Mouse (Mus musculus) thymus, postnatal 10 days (tissue): ENCODE data around the gene Gm266.
"Not testable (repeated sequence)": the region's sequence is repeated elsewhere in the genome, so short reads cannot be mapped to it uniquely, and the experiment has no call there.

Experiments used
- DNase-seq, 2 experiments: peaks; one replicate each; pipeline ENCODE4 v3.0.0; 2021; ENCODE audit warnings: low spot score in 2 of 2

The Gm266 gene

GRCm38 (mm10) chr12:111485652-111486306, at the start of gene Gm266:
Gene Gm266, minus strand, starts transcription at chr12:111485823.
- DNase-seq, result no peak

- no peak for DNase-seq
These were observed 49.7 kb upstream of the Gm266 start for GRCm38 (mm10) chr12:111535281-111535680.

GRCm38 (mm10) chr12:111533096-111533794, 47.6 kb upstream of the Gm266 start:
- DNase-seq, result no peak

- DNase-seq, result no peak
These were observed 43.6 kb upstream of the Gm266 start for GRCm38 (mm10) chr12:111529192-111529591.

- no peak for DNase-seq
These were observed 42.1 kb upstream of the Gm266 start for GRCm38 (mm10) chr12:111527643-111528281.

GRCm38 (mm10) chr12:111524883-111525282, 39.3 kb upstream of the Gm266 start:
- DNase-seq, result no peak

GRCm38 (mm10) chr12:111524469-111524868, 38.8 kb upstream of the Gm266 start:
- DNase-seq, result no peak

- DNase-seq, result no peak
These were observed 35.4 kb upstream of the Gm266 start for GRCm38 (mm10) chr12:111520994-111521393.

GRCm38 (mm10) chr12:111519821-111520220, 34.2 kb upstream of the Gm266 start:
- DNase-seq, result no peak

- DNase-seq, result no peak
These were observed 32.8 kb upstream of the Gm266 start for GRCm38 (mm10) chr12:111518391-111518790.

- no peak for DNase-seq
These were observed 32.3 kb upstream of the Gm266 start for GRCm38 (mm10) chr12:111517901-111518300.

GRCm38 (mm10) chr12:111516826-111517225, 31.2 kb upstream of the Gm266 start:
- DNase-seq, result no peak

GRCm38 (mm10) chr12:111515920-111516319, 30.3 kb upstream of the Gm266 start:
- no peak for DNase-seq

- no peak for DNase-seq
These were observed 29.4 kb upstream of the Gm266 start for GRCm38 (mm10) chr12:111514874-111515649.

- no peak for DNase-seq
These were observed 28.7 kb upstream of the Gm266 start for GRCm38 (mm10) chr12:111514231-111514792.

GRCm38 (mm10) chr12:111513673-111514072, 28.1 kb upstream of the Gm266 start:
- no peak for DNase-seq

GRCm38 (mm10) chr12:111512572-111513063, 27.0 kb upstream of the Gm266 start:
- DNase-seq, result no peak

GRCm38 (mm10) chr12:111508438-111508837, 22.8 kb upstream of the Gm266 start:
- DNase-seq, result not testable (repeated sequence)

GRCm38 (mm10) chr12:111507962-111508361, 22.3 kb upstream of the Gm266 start:
- DNase-seq, result no peak

- DNase-seq, result no peak
These were observed 21.4 kb upstream of the Gm266 start for GRCm38 (mm10) chr12:111507001-111507400.

- DNase-seq, result peak; percentile 41 to 79
These were observed 19.3 kb upstream of the Gm266 start for GRCm38 (mm10) chr12:111504904-111505303.

GRCm38 (mm10) chr12:111503571-111503970, 17.9 kb upstream of the Gm266 start:
- no peak for DNase-seq
